Mouse (Mus musculus): ENCODE results near the gene Fra10ac1. TPM values are rescaled to one million over a fixed set of nuclear protein-coding genes. Genes with fewer than 3 reads are reported as not detected.
A peak's percentile ranks its signal among the peaks of the same experiment; 100 is the strongest.

Fra10ac1 gene
- total RNA-seq, 4 experiments from 2014 or later: 16.7 to 21.3 (median 19.1) TPM

GRCm38 (mm10) chr19:38232516-38232915, 8.6 kb upstream of the Fra10ac1 start:
- no peak for DNase-seq (ENCODE audit: low spot score in 2 of 2)

- DNase-seq (ENCODE audit: low spot score in 2 of 2): no peak
These were observed 8.1 kb upstream of the Fra10ac1 start for GRCm38 (mm10) chr19:38232087-38232486.

- no peak for DNase-seq (ENCODE audit: low spot score in 2 of 2)
These were observed 4.7 kb upstream of the Fra10ac1 start for GRCm38 (mm10) chr19:38228699-38229098.

- DNase-seq (ENCODE audit: low spot score in 2 of 2): peak; percentile 55 to 61
These were observed 717 bp upstream of the Fra10ac1 start for GRCm38 (mm10) chr19:38224685-38225060.

GRCm38 (mm10) chr19:38223356-38223904, 526 bp downstream of the Fra10ac1 start:
- no peak for DNase-seq (ENCODE audit: low spot score in 2 of 2)

GRCm38 (mm10) chr19:38217696-38218095, 6.3 kb downstream of the Fra10ac1 start:
- DNase-seq (ENCODE audit: low spot score in 2 of 2): no peak

- DNase-seq (ENCODE audit: low spot score in 2 of 2): no peak
These were observed 17.3 kb downstream of the Fra10ac1 start for GRCm38 (mm10) chr19:38206669-38207068.

GRCm38 (mm10) chr19:38198731-38199130, 25.2 kb downstream of the Fra10ac1 start:
- no peak for DNase-seq (ENCODE audit: low spot score in 2 of 2)

- DNase-seq (ENCODE audit: low spot score in 2 of 2): no peak
These were observed 28.7 kb downstream of the Fra10ac1 start for GRCm38 (mm10) chr19:38195245-38195644.

- no peak for DNase-seq (ENCODE audit: low spot score in 2 of 2)
These were observed 32.5 kb downstream of the Fra10ac1 start for GRCm38 (mm10) chr19:38191446-38191845.

GRCm38 (mm10) chr19:38190606-38191005, 33.4 kb downstream of the Fra10ac1 start:
- DNase-seq (ENCODE audit: low spot score in 2 of 2): no peak

- DNase-seq (ENCODE audit: low spot score in 2 of 2): no peak
These were observed 36.6 kb downstream of the Fra10ac1 start for GRCm38 (mm10) chr19:38187345-38187680.

- DNase-seq (ENCODE audit: low spot score in 2 of 2): no peak
These were observed 37.2 kb downstream of the Fra10ac1 start for GRCm38 (mm10) chr19:38186631-38187344.

- DNase-seq (ENCODE audit: low spot score in 2 of 2): no peak
These were observed 44.3 kb downstream of the Fra10ac1 start for GRCm38 (mm10) chr19:38179675-38180074.

GRCm38 (mm10) chr19:38164633-38165032, 59.3 kb downstream of the Fra10ac1 start:
- no peak for DNase-seq (ENCODE audit: low spot score in 2 of 2)

GRCm38 (mm10) chr19:38161648-38162354, 62.2 kb downstream of the Fra10ac1 start:
- DNase-seq (ENCODE audit: low spot score in 2 of 2): no peak

- DNase-seq (ENCODE audit: low spot score in 2 of 2): no peak
These were observed 67.7 kb downstream of the Fra10ac1 start for GRCm38 (mm10) chr19:38156243-38156642.

GRCm38 (mm10) chr19:38143540-38144271, 80.2 kb downstream of the Fra10ac1 start:
- DNase-seq (ENCODE audit: low spot score in 2 of 2): no peak
